Mouse (Mus musculus) ES-CJ7 (cell line): ENCODE measurements around the gene Gucy2c.
A peak's percentile ranks its signal among the peaks of the same experiment; 100 is the strongest.

ENCODE experiments used
- DNase-seq: peaks from one replicate; pipeline ENCODE4 v3.0.0; 2011; ENCODE audit warnings: low read depth, low spot score

Gene Gucy2c

GRCm38 (mm10) chr6:136781377-136781986 lies at the start of gene Gucy2c:
TSS of gene Gucy2c (minus strand) at chr6:136781765.
- no peak for DNase-seq

GRCm38 (mm10) chr6:136828681-136829080 lies 47.1 kb upstream of the Gucy2c start:
- no peak for DNase-seq

GRCm38 (mm10) chr6:136827881-136828561 lies 46.5 kb upstream of the Gucy2c start, which contains the start of gene Wbp11:
TSS of gene Wbp11 (minus strand) at chr6:136828233.
- DNase-seq, result peak; percentile 99

GRCm38 (mm10) chr6:136827516-136827880 lies 45.9 kb upstream of the Gucy2c start, which contains the start of gene BC049715:
TSS of gene BC049715 (plus strand) at chr6:136827626.
- DNase-seq, result peak; percentile 86

DNA sequence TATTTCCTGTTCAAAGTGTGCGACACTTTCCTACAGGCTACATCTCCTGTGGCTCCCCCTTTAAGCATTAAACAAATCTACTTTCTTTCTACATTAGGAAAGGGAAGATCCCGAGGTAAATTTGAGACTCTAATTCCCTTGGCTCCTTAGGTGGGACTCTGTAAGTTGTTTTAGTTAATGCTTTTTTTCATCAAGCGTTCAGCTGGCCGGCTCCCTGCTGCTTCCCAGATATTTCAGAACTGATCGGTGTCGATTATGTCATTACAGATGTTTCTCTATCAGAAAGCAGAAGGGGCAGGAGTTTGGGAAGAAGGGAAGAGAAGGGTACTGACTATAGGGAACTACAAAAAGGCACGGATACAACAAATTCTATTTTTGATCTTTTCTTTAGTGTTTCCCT lies 45.6 kb upstream of the Gucy2c start:
- no peak for DNase-seq

- DNase-seq, result no peak
Measured at GRCm38 (mm10) chr6:136824987-136825386, 43.4 kb upstream of the Gucy2c start.

DNA sequence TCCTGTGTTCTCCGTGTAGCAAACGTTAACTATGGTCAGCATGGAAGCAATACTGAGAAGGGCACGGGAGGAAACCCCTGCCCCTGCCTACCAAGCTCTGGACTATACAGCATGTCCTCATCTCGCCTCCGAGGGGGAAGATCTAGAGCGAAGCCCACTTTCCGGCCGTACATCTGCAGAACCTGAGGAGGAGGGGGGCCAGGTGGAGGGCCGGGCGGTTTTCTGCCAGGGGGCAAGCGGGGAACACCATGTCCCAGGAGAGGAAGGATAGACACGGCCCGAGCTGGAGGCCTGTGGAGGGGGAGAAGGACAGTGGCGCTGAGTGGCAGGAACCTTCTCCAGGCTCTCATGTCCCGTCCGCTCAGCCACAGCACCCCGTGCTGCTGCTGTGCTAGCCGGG lies 39.5 kb upstream of the Gucy2c start:
- no peak for DNase-seq

GRCm38 (mm10) chr6:136820381-136820780 lies 38.8 kb upstream of the Gucy2c start:
- no peak for DNase-seq

DNA sequence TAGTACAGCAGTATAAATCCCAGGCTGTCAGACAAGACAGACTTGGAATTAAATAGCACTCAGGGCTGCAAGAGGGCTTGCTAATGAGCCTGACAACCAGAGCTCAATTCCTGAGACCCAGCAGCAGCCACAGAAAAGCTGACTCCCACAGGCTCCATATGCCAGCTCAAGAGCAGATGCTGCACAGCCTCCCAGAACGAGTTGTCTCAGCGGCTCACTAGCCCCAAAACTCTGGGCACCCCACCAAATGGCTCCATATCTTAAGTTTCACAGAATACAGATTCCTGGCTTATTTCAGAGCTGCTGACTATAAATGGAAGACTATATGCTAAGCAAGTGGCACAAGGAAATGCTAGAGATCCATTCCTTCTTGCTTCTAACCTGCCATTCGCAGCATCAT lies 36.0 kb upstream of the Gucy2c start:
- DNase-seq, result no peak

DNA sequence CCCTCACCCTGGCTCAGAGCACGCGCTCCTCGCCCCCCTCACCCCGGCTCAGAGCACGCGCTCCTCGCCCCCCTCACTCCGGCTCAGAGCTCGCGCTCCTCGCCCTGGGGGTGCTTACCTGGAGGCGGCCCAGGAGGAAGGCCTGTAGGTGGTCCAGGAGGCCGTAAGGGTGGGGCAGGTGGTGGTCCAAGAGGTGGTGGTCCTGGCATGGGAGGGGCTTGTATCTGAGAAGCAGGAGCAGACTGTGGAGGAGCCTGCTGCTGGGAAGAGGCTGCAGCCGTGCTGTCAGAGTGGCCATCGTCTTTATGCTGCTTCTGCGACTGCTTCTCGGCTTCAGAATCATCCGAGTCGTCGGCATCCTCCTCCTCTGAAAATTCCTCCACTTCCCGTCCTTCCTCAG lies 35.3 kb upstream of the Gucy2c start:
- no peak for DNase-seq

DNA sequence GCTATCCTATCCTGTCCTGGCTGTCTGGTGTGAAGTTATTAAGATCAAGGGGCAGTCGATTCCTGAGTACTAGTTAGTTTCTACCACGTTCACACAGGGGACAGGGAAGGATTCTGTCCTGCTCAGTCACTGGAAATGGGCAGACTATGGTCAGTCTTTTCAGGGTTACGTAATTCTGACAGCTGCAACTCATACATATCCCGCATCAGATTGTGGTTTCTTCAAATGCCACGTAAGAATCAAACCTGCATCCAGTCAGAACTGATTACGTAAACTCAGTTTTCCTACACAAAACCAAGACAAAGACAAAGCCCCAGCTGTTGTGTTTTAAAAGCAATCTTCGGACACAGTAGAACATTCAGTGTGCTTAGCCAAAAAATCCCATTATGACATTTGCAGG lies 33.8 kb upstream of the Gucy2c start:
- no peak for DNase-seq

DNA sequence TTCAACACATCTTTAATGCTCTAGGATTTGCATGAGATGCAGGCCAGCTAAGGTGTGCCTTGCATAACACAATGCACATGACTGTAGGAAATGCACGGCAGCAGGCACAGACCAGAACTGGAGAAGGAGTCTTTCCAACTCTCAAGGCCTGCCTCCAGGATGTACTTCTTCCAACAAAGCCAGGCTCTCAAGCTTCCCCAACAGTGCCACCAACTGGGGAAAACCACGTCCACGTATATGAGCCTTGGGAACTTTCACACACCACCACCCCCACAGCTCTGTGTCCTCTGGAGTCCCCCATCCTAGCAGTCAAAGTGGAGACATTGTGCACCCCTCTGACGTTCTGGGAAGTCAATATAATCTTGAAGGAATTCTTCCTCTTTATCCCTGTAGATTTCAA lies 31.6 kb upstream of the Gucy2c start:
- peak; percentile 72 for DNase-seq

- no peak for DNase-seq
Measured at GRCm38 (mm10) chr6:136811196-136811595, 29.6 kb upstream of the Gucy2c start.

- DNase-seq, result no peak
Measured at GRCm38 (mm10) chr6:136809673-136810072, 28.1 kb upstream of the Gucy2c start.

DNA sequence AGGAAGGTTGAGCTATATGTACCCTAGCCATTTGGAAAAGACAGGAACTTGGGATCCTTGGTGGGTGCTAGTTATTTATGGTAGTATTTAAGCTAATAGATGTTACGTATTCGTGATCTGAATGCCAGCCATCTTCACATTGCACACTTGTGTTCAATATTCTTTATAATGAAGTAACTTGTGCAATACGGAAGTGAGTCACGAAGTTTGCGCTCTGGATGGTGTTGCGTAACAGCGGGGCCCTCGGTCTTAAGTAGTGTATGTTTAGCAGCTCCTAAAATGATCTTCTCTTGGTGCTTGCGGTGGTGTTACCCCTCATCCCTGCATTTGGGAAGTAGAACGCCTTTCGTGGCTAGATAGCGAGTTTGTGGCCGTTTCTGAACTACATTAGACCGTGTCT lies 27.5 kb upstream of the Gucy2c start:
- DNase-seq, result no peak

DNA sequence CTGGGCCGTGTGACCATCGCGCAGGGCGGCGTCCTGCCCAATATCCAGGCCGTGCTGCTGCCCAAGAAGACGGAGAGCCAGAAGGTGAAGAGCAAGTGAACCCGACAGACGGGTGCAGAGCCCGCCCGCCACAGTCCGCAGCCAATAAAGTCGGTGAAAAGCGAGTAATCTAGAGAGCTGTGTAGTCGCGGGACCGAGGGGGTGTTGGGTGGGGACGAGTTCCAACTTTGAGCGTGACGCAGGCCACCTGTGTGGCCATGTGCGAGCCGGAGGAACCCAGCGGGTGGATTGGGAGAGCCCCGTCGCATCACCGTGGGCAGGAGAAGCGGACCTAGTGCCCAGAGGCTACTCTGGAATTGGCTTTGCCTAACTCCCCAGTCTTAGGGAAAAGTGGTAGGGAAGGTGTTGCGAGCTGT lies 27.1 kb upstream of the Gucy2c start:
- DNase-seq, result no peak

DNA sequence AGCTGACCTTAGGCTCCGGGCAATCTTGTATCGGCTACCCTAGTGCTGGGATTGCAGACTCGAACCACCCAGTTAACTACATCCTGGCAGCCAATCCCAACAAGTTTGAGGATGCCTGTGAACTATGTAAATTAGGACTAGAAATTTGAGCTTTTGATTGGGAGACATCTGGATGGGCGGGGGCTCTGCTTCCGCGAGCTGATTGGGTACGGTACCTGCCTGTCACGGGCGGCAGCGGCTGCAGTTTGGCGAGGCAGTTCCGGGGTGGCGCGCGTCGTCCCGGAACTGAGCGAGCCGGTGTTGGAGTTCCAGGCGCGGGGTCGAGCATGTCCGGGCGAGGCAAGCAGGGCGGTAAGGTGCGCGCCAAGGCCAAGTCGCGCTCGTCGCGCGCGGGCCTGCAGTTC lies 26.5 kb upstream of the Gucy2c start, which contains the start of gene H2afj:
Gene H2afj (plus strand): TSS at position 231 of the 404 bp plus-strand sequence.
- peak; percentile 99 for DNase-seq

- DNase-seq, result no peak
Measured at GRCm38 (mm10) chr6:136807395-136808013, 25.9 kb upstream of the Gucy2c start.

DNA sequence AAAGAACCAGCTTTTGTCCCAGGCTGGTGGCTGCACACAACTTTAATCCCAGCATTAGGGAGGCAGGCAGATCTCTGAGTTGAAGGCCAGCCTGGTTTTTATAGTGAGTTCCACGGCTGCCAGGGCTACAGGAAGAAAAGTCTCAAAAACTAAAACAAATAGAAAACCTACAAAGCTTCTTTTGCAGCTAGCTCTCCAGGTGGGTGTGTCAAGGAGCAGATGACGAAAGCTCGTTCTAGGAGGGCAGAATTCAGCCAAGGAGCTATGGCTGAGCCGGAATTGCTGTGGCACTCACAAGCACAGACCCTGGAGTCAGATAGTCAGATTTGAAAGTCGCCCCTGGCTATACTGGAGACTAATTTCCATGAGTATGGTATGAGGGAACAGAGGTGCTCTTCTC lies 25.3 kb upstream of the Gucy2c start:
- no peak for DNase-seq

DNA sequence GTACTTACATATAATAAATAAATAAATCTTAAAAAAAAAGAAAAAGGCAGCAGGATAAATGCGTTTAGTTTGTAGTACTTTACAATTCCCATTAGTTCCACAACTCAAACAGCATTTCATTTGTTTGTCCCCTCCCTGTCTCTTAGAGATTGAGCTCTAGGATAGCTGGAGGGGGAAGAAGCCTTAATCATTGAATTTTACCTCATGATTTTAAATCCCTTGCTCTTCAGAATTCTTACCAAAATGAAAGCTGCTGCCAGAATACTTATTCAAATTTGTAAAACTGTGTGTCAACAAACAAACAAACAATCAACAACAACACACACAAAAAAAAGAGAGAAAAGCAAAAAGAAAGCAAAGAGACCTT lies 23.8 kb upstream of the Gucy2c start:
- DNase-seq, result no peak

- DNase-seq, result no peak
Measured at GRCm38 (mm10) chr6:136804705-136805408, 23.3 kb upstream of the Gucy2c start.
